Mouse (Mus musculus): ENCODE data around the gene Gsx1.

DNA sequence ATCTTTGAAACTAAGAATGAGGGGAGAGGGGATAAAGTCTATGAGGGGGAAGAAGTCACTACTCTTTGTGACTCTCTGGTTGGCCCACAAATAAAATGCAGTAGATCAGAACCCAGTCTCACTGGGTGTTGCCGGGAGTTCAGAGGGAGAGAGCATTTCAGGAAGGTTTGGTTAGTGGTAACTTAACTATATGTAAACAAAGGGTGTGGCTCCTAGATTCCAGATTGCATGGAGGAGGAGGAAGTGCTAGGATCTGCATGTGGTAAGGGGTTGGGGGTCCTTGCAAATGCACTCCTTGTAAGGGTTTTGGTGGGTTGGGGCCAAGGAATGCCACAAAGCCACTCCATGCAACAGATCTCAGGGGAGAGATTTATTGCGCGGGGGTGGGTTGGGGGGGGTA lies 32.1 kb upstream of the Gsx1 start:
- TF ChIP-seq CTCF (IDR thresholded peaks at IDR 0.05; ENCODE audit: extremely low read depth, insufficient read depth, low read length) (no peak), POLR2A (IDR thresholded peaks at IDR 0.05; ENCODE audit: extremely low read depth, insufficient read depth, low read length) (no peak)

Data from cortical plate, adult 2 months (tissue).